Mouse (Mus musculus): ENCODE data around the gene Helz. TPM values are rescaled to one million over a fixed set of nuclear protein-coding genes. Genes with fewer than 3 reads are reported as not detected.

Gene Helz
- total RNA-seq, 2 experiments from 2014 or later: 17.1 to 25.7 TPM

GRCm38 (mm10) chr11:107675246-107675645, 127.5 kb downstream of the Helz start:
- DNase-seq: no peak

GRCm38 (mm10) chr11:107676207-107676940, 128.6 kb downstream of the Helz start:
- DNase-seq: no peak

- DNase-seq: no peak
Observed at GRCm38 (mm10) chr11:107682694-107683355, 135.1 kb downstream of the Helz start.

GRCm38 (mm10) chr11:107683544-107684465, 136.1 kb downstream of the Helz start:
- DNase-seq: no peak

GRCm38 (mm10) chr11:107686290-107686689, 138.6 kb downstream of the Helz start:
- no peak for DNase-seq

- DNase-seq: no peak
Observed at GRCm38 (mm10) chr11:107688480-107688879, 140.8 kb downstream of the Helz start.

GRCm38 (mm10) chr11:107691569-107691968, 143.8 kb downstream of the Helz start:
- no peak for DNase-seq

GRCm38 (mm10) chr11:107693338-107693737, 145.6 kb downstream of the Helz start:
- no peak for DNase-seq

- no peak for DNase-seq
Observed at GRCm38 (mm10) chr11:107699967-107700366, 152.2 kb downstream of the Helz start.

- DNase-seq: no peak
Observed at GRCm38 (mm10) chr11:107703272-107704134, 155.8 kb downstream of the Helz start.

- no peak for DNase-seq
Observed at GRCm38 (mm10) chr11:107705060-107705459, 157.3 kb downstream of the Helz start.

- DNase-seq: no peak
Observed at GRCm38 (mm10) chr11:107705476-107706074, 157.8 kb downstream of the Helz start.

GRCm38 (mm10) chr11:107707897-107708610, 160.3 kb downstream of the Helz start:
- DNase-seq: no peak

GRCm38 (mm10) chr11:107710379-107710778, 162.6 kb downstream of the Helz start:
- DNase-seq: no peak

GRCm38 (mm10) chr11:107714368-107714767, 166.6 kb downstream of the Helz start:
- DNase-seq: no peak

GRCm38 (mm10) chr11:107716332-107716938, 168.7 kb downstream of the Helz start, which contains the start of gene Cacng1:
Gene Cacng1, minus strand, starts transcription at chr11:107716522.
- DNase-seq: peak; percentile 56

- DNase-seq: no peak
Observed at GRCm38 (mm10) chr11:107720264-107721021, 172.7 kb downstream of the Helz start.

- DNase-seq: no peak
Observed at GRCm38 (mm10) chr11:107721057-107721456, 173.3 kb downstream of the Helz start.

GRCm38 (mm10) chr11:107724603-107725002, 176.9 kb downstream of the Helz start:
- no peak for DNase-seq
